Mouse (Mus musculus): ENCODE data around the gene Cdhr5.

DNA sequence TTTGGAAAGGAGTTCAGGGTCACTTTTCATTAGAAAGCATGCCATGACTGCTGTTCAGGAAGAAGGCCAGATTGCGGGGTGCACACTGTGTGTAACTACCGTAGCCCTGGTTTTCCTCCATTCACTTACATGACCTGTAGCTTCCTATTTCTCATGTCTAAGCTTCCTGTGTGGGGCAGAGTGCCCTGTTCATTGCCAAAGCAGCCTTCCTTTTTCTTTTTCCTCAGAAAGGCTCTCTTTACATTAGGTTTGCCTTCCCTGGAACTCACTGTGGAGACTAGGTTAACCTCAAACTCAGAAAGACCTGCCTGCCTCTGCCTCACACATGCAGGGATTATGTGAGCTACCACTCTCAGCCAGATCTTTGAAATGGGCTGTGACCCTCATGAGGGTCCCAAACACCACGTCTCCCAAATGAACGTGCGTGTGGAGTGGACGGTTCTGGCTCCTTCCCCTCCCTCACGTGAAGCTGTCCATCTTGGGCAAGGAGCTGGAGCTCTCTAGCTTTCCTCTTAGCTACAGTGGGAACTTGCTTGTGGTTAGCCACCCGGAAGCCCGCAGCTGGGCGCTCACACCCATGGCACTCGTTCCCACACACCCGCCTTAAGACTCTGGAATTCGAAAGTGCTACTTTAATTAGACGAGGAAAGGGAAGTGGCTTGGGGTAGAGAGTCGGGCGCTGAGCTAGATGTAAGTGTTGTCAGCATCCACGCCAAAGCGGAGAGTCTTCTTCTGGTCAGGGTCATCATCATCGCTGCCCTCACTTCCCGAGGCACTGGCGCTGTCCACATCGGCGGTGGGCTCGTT lies 7.9 kb downstream of the Cdhr5 start:
- TF ChIP-seq CTCF (IDR thresholded peaks at IDR 0.05; ENCODE audit: low read depth): no peak
- no peak for TF ChIP-seq EP300 (IDR thresholded peaks at IDR 0.05; ENCODE audit: low read depth)

Data from liver, embryonic 14.5 days (tissue).